Mouse (Mus musculus) hindbrain, embryonic 16.5 days (tissue): ENCODE measurements around the gene Chd2. TPM values are rescaled to one million over a fixed set of nuclear protein-coding genes. Genes with fewer than 3 reads are reported as not detected.

Experiments used
- polyA plus RNA-seq: library from polyadenylated mRNA; unstranded; fragments of >200 nt; fragmentation: Nextera tagmentation; extraction: Ambion mirVana; gene quantifications from 2 replicates; pipeline ENCODE4 v1.2.1, GENCODE M21; 2015

Gene Chd2
- polyA plus RNA-seq, 1 experiment from 2014 or later = 35.3 TPM

Other genes with a start within 250 kb of the Chd2 start
- gene Rgma, start 166.3 kb downstream of the Chd2 start, polyA plus RNA-seq = 30.9 and 39.8 TPM in 2 replicates
- 38.1 and 43.3 TPM in 2 replicates for gene Fam174b, start 198.5 kb upstream of the Chd2 start, polyA plus RNA-seq